Mouse (Mus musculus): ENCODE data around the gene Calcb.

Gene Calcb

DNA sequence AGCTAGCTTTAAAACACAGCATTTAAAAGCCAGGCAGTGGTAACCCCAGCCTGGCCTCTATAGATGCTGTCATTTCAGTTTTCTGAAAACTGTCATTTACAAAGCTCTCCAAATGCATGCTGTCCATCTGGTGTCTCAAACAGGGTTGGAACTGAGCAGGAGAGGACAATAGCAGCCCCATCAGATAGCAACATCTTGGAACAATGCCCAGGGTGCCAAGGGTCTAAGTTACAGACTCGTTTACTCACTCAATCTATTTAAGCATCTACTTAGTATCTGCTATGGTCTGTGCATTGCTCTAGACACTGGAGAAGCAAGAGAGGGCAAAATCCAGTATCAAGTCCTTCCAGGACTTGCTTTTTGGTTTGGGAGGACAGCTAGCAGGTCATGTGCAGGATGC, 35.8 kb downstream of the Calcb start:
- no peak for DNase-seq

DNA sequence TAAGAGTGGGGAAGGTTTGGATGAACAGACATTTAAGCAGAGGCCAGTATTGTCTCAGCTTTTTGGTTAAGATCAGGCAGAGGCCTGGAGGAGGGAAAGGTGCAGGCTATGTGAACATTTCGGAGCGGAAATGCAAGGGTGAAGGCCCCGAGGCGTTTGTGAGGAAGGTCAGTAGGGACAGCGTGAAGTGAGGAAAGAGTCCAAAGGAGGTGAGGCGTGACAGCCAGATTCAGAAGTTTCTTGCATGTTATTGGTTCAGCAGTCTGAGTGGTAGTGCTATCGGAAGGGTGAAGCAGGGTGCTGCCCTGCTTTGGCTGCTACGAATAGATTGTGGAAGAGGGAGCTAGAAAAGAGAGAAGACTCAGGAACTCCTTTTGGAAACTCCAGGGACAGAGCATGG, 36.2 kb downstream of the Calcb start:
- peak; percentile 28 for DNase-seq

DNA sequence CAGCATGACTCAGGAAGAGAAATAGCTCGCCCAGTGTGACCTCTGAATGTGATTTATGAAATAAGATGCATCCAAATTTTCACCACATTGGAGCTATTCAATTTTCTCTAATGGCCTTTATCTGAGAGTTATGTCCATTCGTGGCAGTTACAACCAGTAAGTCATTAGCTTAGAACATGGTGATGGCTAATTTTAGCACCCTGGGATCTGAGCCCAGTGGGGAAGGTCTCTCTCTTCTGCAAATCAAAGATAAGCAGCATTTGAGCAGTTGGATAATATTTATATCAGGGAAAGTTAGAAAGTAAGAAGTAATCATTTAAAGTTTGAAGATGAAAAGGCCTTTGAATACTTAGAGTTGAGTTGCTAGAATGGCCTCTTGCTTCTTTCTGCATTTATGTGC, 44.2 kb downstream of the Calcb start:
- no peak for DNase-seq

DNA sequence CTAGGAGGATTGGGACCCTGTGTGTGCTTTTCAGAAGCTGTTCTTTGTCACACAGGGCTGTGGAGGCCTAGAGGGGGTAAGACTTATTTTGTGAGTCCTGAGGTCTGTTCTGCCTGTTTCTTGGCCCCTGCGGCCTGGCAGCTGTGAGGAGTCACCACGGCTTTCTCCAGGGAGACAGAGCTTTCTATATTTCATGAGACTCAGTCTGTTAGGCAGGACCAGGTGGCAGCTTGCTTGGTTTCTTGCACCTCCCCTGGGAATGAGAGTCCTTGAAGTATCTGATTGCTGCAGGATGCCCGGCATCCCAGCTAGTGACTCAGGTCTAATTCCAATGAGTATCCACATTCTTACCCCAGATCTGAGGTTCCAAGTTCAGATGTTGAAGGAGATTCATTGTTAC, 46.8 kb downstream of the Calcb start:
- no peak for DNase-seq

DNA sequence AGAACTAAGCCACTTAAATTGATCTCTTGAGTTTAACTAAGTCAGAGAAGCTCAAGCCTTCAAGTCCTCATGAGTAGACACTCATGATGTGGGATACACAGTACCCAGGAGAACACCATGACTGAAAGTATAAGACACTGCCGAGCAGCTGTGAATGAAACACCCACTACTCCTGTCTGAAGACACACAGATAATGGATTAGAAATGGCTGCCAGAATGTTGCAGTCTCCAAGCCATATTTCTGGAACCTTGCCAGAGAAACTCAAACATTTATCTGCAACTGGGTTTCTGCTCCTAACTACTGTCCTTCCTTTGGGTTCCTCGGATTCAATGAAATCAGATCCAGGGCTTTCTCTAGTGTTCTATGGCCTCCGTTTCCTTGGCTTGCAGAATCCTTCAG, 48.1 kb downstream of the Calcb start:
- no peak for DNase-seq

DNA sequence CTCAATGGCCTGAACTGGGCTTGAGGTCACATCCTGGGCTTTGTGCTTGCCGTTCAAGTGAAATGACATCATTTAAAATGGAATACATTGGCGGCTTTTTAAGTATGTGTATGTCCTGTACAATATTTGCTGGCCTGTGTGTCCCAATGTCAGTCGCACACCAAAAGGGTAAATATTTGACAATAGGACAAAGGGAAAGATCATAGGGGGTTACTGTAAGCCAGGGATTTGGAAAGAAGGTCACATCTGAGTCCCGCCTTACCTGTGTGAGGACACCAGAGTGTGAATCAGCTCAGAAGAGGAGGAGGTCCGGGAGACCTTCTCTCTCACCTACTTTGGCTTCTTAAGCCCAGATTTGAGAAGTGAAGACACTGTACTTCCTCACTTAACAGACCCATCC, 50.1 kb downstream of the Calcb start:
- no peak for DNase-seq

DNA sequence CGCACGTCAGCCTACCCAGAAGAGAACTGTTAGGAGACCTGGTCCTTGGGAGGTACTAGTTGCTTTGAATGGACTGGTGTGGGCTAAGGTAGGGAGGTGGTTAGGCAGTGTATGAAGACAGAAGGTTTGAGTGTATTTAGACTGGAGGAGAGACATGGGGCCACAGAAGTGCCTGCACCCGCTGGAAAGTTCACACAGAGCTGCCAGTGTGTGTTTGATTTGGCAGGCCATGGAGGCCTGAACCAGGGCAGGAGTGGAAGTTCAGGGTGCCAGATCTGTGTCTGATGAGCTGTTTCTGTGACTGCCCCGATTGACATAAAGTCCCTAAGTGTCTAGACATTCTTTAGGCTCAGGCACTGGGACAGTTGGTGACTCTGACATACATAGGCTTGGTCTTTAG, 50.6 kb downstream of the Calcb start:
- DNase-seq: no peak

DNA sequence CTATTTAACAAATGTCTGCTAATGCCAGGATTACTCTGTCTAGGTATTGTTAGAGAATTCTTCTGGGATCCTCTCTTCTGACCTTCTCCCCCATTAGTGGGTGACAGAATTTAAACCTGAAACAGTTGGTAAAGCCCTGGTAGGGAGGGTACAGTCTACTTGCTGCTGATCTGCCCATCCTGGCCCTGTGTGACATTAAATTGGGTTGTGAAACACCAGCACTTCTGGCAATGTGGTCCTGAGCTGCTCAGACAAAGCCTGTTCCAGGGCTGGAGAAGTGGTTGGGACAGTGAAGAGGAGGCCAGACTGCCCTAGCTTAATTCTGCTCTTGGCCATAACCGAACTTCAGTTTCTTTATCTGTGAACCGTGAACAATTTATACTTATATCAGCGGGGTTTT, 52.1 kb downstream of the Calcb start:
- DNase-seq: no peak

DNA sequence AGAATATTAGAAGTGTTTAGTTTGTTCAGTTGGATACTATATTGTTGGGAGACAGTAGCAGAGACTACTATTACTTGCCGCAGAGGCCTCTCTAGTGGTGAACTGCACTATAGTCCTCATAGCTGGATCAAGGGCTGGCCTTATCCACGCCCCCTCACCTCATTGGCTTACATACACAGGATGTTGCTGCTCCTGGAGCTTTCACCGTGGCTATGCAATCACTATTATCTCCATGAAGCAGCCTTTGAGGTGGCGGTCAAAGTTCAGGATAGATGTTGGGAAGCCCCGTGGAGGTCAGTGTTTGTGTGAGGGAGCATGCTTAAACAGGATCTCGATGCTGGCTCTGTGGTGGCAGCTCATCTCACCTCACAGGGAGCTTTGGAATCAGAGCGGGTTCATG, 53.4 kb downstream of the Calcb start:
- no peak for DNase-seq
